Mouse (Mus musculus) cortical plate, adult 2 months (tissue): ENCODE measurements around the gene Mbd4.

Source experiments
- CTCF ChIP-seq: fragments of 200-500 bp; IDR thresholded peaks from 2 replicates; pipeline ENCODE4 v1.5.1; 2011; ENCODE audit warnings: mild to moderate bottlenecking, control low read depth, low read length; ENCODE audit not compliant: insufficient read depth; ENCODE audit errors: extremely low read depth
- POLR2A ChIP-seq: fragments of 200-500 bp; IDR thresholded peaks from 2 replicates; pipeline ENCODE4 v1.6.1; 2011; ENCODE audit warnings: mild to moderate bottlenecking, low read length, control low read depth; ENCODE audit not compliant: insufficient read depth; ENCODE audit errors: extremely low read depth

- TF ChIP-seq CTCF = peak; percentile 96
- TF ChIP-seq POLR2A = no peak
Observed at GRCm38 (mm10) chr6:115901062-115901461, 47.9 kb upstream of the Mbd4 start.
